Mouse (Mus musculus) embryo, embryonic 10 days (tissue): ENCODE results near the gene Olfr1013.
A peak's percentile ranks its signal among the peaks of the same experiment; 100 is the strongest.

Experiments used
- DNase-seq: peaks from one replicate; pipeline ENCODE4 v3.0.0-alpha.2; 2015; ENCODE audit warnings: low spot score

The Olfr1013 gene

DNA sequence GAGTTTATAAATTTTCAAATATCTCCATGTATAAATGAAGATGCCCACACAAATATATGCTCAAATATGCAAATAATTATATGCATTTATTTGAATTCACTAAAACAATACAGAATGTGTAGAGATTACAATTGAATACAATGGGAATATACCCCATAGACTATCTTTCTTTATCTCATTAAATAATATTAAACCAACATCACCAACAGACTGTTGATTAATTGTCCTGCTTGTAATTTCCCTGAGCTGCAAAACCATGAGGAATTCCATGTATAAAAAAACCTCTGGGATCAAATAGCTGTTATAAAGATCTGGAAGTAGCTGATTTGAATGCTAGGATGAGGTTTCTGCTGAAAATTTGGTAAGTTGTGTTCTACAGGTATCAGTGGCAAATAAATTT, at the start of gene Olfr1013:
TSS of gene Olfr1013 (plus strand) at position 301 of the 400 bp plus-strand sequence.
- no peak for DNase-seq

DNA sequence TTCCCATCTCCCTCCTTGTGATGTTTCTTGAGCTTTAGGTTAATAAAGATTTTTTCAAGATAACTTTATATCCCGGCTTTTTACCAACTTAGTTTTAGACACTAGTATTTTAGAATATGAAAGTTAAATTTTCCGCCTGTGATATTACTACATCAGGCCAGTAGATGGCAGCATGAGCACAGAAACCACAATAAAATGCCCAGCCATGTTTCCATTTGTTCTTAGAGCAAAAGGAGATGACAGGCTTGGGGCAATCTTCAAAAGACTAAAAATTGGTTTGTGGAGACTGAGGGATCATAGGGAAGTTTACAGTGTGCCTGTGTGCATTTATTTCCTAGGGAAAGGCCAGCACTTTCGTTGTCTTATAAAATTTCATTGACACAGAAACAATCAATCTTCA, 41.1 kb upstream of the Olfr1013 start:
- peak; percentile 50 for DNase-seq

DNA sequence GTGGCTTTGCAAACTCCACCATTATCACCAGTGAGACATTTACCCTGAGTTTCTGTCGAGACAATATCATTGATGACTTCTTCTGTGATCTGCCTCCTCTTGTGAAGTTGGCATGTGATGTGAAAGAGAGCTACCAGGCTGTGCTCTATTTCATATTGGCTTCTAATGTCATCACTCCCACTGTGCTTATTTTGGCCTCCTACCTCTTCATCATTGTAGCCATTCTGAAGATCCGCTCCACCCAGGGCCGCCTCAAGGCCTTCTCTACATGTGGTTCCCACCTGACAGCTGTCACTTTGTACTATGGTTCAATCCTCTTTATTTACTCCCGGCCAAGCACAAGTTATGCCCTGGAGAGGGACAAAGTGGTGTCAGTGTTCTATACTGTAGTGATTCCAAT, 13.1 kb upstream of the Olfr1013 start:
- no peak for DNase-seq

DNA sequence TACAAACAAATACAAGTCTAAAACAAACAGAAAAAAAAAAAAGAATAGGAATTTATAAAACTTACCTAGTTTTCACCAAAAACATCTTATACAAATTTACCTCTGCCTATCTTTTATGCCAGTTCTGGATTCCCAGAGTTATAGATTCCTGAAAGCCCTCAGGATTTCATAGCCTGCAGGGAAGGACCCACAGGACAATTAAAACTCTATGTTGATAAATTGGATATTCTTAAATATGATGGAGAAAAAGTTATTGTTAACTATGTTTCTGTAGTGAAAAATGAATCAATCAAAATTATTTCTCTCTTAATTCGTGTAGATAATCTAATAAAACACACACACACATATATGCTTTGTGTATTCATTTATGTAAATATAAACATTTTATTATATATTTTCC, 4.2 kb upstream of the Olfr1013 start, which contains the start of gene Olfr1012:
TSS of gene Olfr1012 (minus strand) at position 101 of the 400 bp plus-strand sequence.
- no peak for DNase-seq

DNA sequence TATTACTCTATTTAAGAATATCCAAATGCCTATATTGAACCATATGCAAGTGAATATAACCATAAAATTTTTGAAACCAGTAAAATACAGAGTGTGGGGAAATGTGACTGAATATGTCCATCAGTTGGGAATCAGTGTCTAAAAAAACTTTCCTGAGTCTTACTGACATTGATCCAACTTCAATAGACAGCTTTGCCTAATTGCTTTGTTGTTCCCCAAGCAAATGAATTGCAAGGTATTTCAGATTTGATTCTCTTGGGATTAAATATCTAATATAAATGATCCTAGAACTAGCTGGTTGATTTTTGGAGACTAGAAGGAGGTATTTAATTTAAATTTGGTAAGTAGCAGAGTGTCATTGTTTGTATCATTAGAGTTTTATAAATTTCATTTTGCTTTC, 5.5 kb downstream of the Olfr1013 start, which contains the start of gene Olfr1014:
TSS of gene Olfr1014 (plus strand) at position 301 of the 400 bp plus-strand sequence.
- no peak for DNase-seq

DNA sequence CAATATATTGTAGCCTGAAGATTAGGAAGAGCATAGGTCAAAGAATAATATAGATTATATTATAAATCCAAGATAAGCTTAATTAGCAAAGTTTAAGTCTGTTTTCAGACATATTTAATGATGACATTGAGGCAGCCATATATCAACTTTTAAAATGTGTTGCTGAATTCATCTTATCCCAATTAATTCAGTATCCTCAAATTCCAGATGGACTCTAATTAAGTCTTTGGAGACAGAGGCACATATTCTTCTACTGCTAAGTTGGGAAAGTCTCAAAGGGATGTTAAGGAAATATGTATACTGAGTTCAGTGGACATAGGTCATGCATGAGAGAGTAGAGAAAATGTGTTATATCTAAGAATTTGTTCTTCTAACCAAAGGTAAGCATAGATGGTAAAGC, 14.8 kb downstream of the Olfr1013 start, which contains the start of gene Olfr1015:
TSS of gene Olfr1015 (plus strand) at position 301 of the 400 bp plus-strand sequence.
- DNase-seq = no peak

DNA sequence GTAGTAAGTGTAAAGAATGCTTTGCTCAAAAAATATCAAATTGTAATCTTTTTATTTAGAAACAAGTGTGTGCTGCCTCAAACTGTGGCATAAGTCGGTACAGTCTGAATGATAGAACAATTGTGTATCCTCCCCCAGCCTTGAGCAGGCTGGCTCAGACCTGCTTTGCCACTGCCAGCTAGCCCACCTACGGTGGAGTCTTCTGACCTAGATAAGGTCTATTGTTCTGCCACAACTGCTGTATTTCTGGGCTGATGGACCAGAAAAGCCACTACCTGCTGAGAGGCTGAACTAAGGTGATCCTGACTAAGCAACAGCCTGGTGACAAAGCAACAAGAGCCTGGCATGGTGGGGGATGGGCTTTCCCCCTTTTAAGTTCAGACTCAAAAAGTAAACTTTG, 25.4 kb downstream of the Olfr1013 start:
- DNase-seq = no peak

DNA sequence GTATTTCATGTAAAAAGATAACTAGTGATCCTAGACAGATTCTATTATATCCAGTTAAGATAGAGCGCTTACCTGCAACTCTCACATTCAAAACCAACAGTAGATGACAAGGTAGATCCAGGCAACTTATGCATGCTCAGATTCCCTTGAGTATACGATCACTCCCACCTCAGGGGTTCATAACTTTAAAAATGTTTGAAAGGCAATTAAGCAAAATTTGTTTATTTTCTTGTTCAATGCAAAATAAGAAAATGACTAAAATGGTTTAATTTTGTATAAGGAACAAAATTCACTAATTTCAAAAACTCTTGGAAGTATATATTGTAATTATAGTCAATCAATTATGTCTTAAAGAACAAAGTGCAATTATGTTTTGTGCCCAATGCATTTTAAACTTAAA, 35.5 kb downstream of the Olfr1013 start, which contains the start of gene Olfr1016:
TSS of gene Olfr1016 (minus strand) at position 101 of the 400 bp plus-strand sequence.
- no peak for DNase-seq

DNA sequence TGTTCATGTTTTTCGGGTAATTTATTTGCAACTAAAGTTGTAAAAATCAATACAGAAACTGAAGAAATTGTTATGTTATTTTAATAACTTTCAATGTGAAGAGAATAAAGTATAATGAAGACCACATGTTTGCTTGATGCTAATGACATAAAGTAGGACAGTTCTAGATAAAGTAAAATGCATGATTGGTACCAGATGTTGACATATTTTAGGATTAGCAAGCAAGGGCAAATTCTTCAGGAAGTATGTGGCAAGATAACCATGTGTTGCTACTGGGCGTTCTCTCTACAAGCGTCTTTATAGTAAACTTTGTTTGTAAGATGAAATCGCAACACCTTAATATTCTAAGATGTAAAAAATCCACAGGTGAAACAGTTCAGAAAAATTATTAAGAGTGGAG, 37.6 kb downstream of the Olfr1013 start:
- DNase-seq = peak; percentile 28

DNA sequence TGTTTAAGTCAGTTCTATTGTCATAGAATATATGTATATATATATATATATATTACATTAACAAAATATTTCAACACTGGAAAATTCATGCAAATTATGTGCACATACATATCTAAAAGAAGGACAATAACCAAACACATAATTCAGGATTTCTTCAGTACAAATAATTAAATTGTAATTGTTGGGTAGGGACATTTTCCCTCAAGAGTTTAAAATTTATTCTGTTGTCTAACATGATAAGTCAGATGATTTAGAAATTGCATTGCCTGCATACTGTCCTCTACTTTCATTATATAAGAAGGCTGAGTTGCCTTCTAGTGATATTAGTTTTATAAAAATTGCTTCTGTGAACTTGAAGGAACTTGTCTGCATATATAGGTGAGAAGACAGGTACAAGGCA, 51.3 kb downstream of the Olfr1013 start, which contains the start of gene Olfr1018:
TSS of gene Olfr1018 (plus strand) at position 301 of the 400 bp plus-strand sequence.
- DNase-seq = no peak
